Mouse (Mus musculus): Measurements from ENCODE around the gene Foxred2. TPM values are rescaled to one million over a fixed set of nuclear protein-coding genes. Genes with fewer than 3 reads are reported as not detected.

Gene Foxred2
- polyA plus RNA-seq, 1 experiment from 2014 or later, result 1.1 TPM

- WGBS, result 75% methylated on average over 4 of the region's 4 CpGs
- H3K4me2 ChIP-seq, result no peak overlapping the region
- H3K9ac ChIP-seq, result no peak overlapping the region
- no peaks in the 10 kb centered on the region for H3K4me1 ChIP-seq (replicated peaks)
- no peaks in the 10 kb centered on the region for H3K27me3 ChIP-seq (replicated peaks)
- no peak for ATAC-seq (ENCODE audit: insufficient number of reproducible peaks, low FRiP score)
- no peak overlapping the region for H3K27ac ChIP-seq (ENCODE audit: poor library complexity, severe bottlenecking)
- H3K9me3 ChIP-seq (replicated peaks), result no peaks in the 10 kb centered on the region
- no peaks in the 10 kb centered on the region for H3K36me3 ChIP-seq
- no peak overlapping the region for H3K4me3 ChIP-seq
Observed at GRCm38 (mm10) chr15:77945711-77946110, 10.8 kb downstream of the Foxred2 start.

GRCm38 (mm10) chr15:77941563-77941962 is 15.0 kb downstream of the Foxred2 start:
- ATAC-seq (ENCODE audit: insufficient number of reproducible peaks, low FRiP score), result no peak
- 0 out of 2 replicates have a peak, but pooled peaks cover 3% of the 10 kb centered on the region for H3K27me3 ChIP-seq (replicated peaks)
- no peak overlapping the region for H3K4me3 ChIP-seq
- H3K36me3 ChIP-seq, result no peaks in the 10 kb centered on the region
- H3K4me1 ChIP-seq (replicated peaks), result 0 out of 2 replicates have a peak, but pooled peaks cover 2% of the 10 kb centered on the region
- no peak overlapping the region for H3K4me2 ChIP-seq
- H3K27ac ChIP-seq (ENCODE audit: poor library complexity, severe bottlenecking), result no peak overlapping the region
- WGBS, result 67% methylated on average over 3 of the region's 3 CpGs
- H3K9me3 ChIP-seq (replicated peaks), result no peaks in the 10 kb centered on the region
- no peak overlapping the region for H3K9ac ChIP-seq

- no peaks in the 10 kb centered on the region for H3K36me3 ChIP-seq
- H3K9ac ChIP-seq, result no peak overlapping the region
- no peak overlapping the region for H3K4me2 ChIP-seq
- H3K4me3 ChIP-seq, result no peak overlapping the region
- no peak overlapping the region for H3K27ac ChIP-seq (ENCODE audit: poor library complexity, severe bottlenecking)
- peaks cover 6% of the 10 kb centered on the region; the same call in 1 of the 2 replicates for H3K27me3 ChIP-seq (replicated peaks)
- H3K9me3 ChIP-seq (replicated peaks), result no peaks in the 10 kb centered on the region
- H3K4me1 ChIP-seq (replicated peaks), result peaks cover 4% of the 10 kb centered on the region
- no peak for ATAC-seq (ENCODE audit: insufficient number of reproducible peaks, low FRiP score)
- WGBS, result 71% methylated on average over 5 of the region's 5 CpGs
Observed at GRCm38 (mm10) chr15:77938516-77938915, 18.0 kb downstream of the Foxred2 start.

GRCm38 (mm10) chr15:77935673-77936375 is 20.7 kb downstream of the Foxred2 start:
- H3K27me3 ChIP-seq (replicated peaks), result peaks cover 6% of the 10 kb centered on the region; the same call in 1 of the 2 replicates
- no peaks in the 10 kb centered on the region for H3K36me3 ChIP-seq
- no peak overlapping the region for H3K27ac ChIP-seq (ENCODE audit: poor library complexity, severe bottlenecking)
- no peak overlapping the region for H3K4me3 ChIP-seq
- peaks cover 14% of the 10 kb centered on the region for H3K4me1 ChIP-seq (replicated peaks)
- H3K4me2 ChIP-seq, result no peak overlapping the region
- no peak for ATAC-seq (ENCODE audit: insufficient number of reproducible peaks, low FRiP score)
- no peak overlapping the region for H3K9ac ChIP-seq
- 74% methylated on average over 14 of the region's 14 CpGs for WGBS
- no peaks in the 10 kb centered on the region for H3K9me3 ChIP-seq (replicated peaks)

- Histone ChIP-seq H3K4me3 (no peak overlapping the region), H3K27me3 (replicated peaks) (peaks cover 6% of the 10 kb centered on the region; the same call in 1 of the 2 replicates), H3K9ac (no peak overlapping the region), H3K9me3 (replicated peaks) (no peaks in the 10 kb centered on the region), H3K36me3 (no peaks in the 10 kb centered on the region), H3K4me1 (replicated peaks) (peaks cover 17% of the 10 kb centered on the region), H3K27ac (ENCODE audit: poor library complexity, severe bottlenecking) (no peak overlapping the region), H3K4me2 (no peak overlapping the region)
- ATAC-seq (ENCODE audit: insufficient number of reproducible peaks, low FRiP score), result no peak
- 66% methylated on average over 5 of the region's 5 CpGs for WGBS
Observed at GRCm38 (mm10) chr15:77934968-77935367, 21.6 kb downstream of the Foxred2 start.

GRCm38 (mm10) chr15:77934326-77934725 is 22.2 kb downstream of the Foxred2 start:
- WGBS, result 67% methylated on average over 11 of the region's 11 CpGs
- Histone ChIP-seq H3K4me3 (no peak overlapping the region), H3K9me3 (replicated peaks) (no peaks in the 10 kb centered on the region), H3K27me3 (replicated peaks) (peaks cover 6% of the 10 kb centered on the region; the same call in 1 of the 2 replicates), H3K27ac (ENCODE audit: poor library complexity, severe bottlenecking) (no peak overlapping the region), H3K4me2 (no peak overlapping the region), H3K9ac (no peak overlapping the region), H3K4me1 (replicated peaks) (peaks cover 23% of the 10 kb centered on the region), H3K36me3 (no peaks in the 10 kb centered on the region)
- no peak for ATAC-seq (ENCODE audit: insufficient number of reproducible peaks, low FRiP score)

- Histone ChIP-seq H3K9ac (no peak overlapping the region), H3K9me3 (replicated peaks) (no peaks in the 10 kb centered on the region), H3K27me3 (replicated peaks) (peaks cover 6% of the 10 kb centered on the region; the same call in 1 of the 2 replicates), H3K36me3 (no peaks in the 10 kb centered on the region), H3K4me2 (peak overlapping the region; percentile 9; the same call in 1 of the 2 replicates), H3K4me3 (no peak overlapping the region), H3K27ac (ENCODE audit: poor library complexity, severe bottlenecking) (no peak overlapping the region), H3K4me1 (replicated peaks) (peaks cover 24% of the 10 kb centered on the region)
- ATAC-seq (ENCODE audit: insufficient number of reproducible peaks, low FRiP score), result peak; percentile 40
- 1% methylated on average over 14 of the region's 14 CpGs for WGBS
Observed at GRCm38 (mm10) chr15:77933770-77934169, 22.8 kb downstream of the Foxred2 start.

- Histone ChIP-seq H3K9ac (no peak overlapping the region), H3K4me3 (no peak overlapping the region), H3K27ac (ENCODE audit: poor library complexity, severe bottlenecking) (no peak overlapping the region), H3K4me2 (0 out of 2 replicates have a peak overlapping the region, but pooled peaks have one; percentile 9), H3K9me3 (replicated peaks) (no peaks in the 10 kb centered on the region), H3K27me3 (replicated peaks) (peaks cover 6% of the 10 kb centered on the region; the same call in 1 of the 2 replicates), H3K36me3 (no peaks in the 10 kb centered on the region), H3K4me1 (replicated peaks) (peaks cover 24% of the 10 kb centered on the region)
- WGBS, result 66% methylated on average over 3 of the region's 3 CpGs
- no peak for ATAC-seq (ENCODE audit: insufficient number of reproducible peaks, low FRiP score)
Observed at GRCm38 (mm10) chr15:77933222-77933621, 23.3 kb downstream of the Foxred2 start.

GRCm38 (mm10) chr15:77931689-77932016 is 24.9 kb downstream of the Foxred2 start:
- ATAC-seq (ENCODE audit: insufficient number of reproducible peaks, low FRiP score), result no peak
- H3K4me2 ChIP-seq, result no peak overlapping the region
- H3K27ac ChIP-seq (ENCODE audit: poor library complexity, severe bottlenecking), result no peak overlapping the region
- 38% methylated on average over 6 of the region's 6 CpGs for WGBS
- peaks cover 9% of the 10 kb centered on the region for H3K36me3 ChIP-seq
- no peaks in the 10 kb centered on the region for H3K9me3 ChIP-seq (replicated peaks)
- H3K4me3 ChIP-seq, result no peak overlapping the region
- H3K27me3 ChIP-seq (replicated peaks), result peaks cover 3% of the 10 kb centered on the region; the same call in 1 of the 2 replicates
- H3K9ac ChIP-seq, result 0 out of 2 replicates have a peak overlapping the region, but pooled peaks have one; percentile 33
- peaks cover 33% of the 10 kb centered on the region for H3K4me1 ChIP-seq (replicated peaks)

- 0 out of 2 replicates have a peak overlapping the region, but pooled peaks have one; percentile 33 for H3K9ac ChIP-seq
- no peak overlapping the region for H3K4me2 ChIP-seq
- H3K27me3 ChIP-seq (replicated peaks), result peaks cover 3% of the 10 kb centered on the region; the same call in 1 of the 2 replicates
- H3K27ac ChIP-seq (ENCODE audit: poor library complexity, severe bottlenecking), result no peak overlapping the region
- ATAC-seq (ENCODE audit: insufficient number of reproducible peaks, low FRiP score), result no peak
- peaks cover 13% of the 10 kb centered on the region for H3K36me3 ChIP-seq
- H3K4me1 ChIP-seq (replicated peaks), result peaks cover 33% of the 10 kb centered on the region
- no peaks in the 10 kb centered on the region for H3K9me3 ChIP-seq (replicated peaks)
- no peak overlapping the region for H3K4me3 ChIP-seq
- 59% methylated on average over 6 of the region's 6 CpGs for WGBS
Observed at GRCm38 (mm10) chr15:77930986-77931688, 25.4 kb downstream of the Foxred2 start.

- H3K27ac ChIP-seq (ENCODE audit: poor library complexity, severe bottlenecking), result no peak overlapping the region
- peaks cover 22% of the 10 kb centered on the region for H3K36me3 ChIP-seq
- peaks cover 3% of the 10 kb centered on the region; the same call in 1 of the 2 replicates for H3K27me3 ChIP-seq (replicated peaks)
- H3K4me3 ChIP-seq, result peak overlapping the region; percentile 70
- peak overlapping the region; percentile 78 for H3K4me2 ChIP-seq
- no peaks in the 10 kb centered on the region for H3K9me3 ChIP-seq (replicated peaks)
- H3K4me1 ChIP-seq (replicated peaks), result peaks cover 33% of the 10 kb centered on the region
- 54% methylated on average over 8 of the region's 8 CpGs for WGBS
- no peak for ATAC-seq (ENCODE audit: insufficient number of reproducible peaks, low FRiP score)
- peak overlapping the region; percentile 79 for H3K9ac ChIP-seq
Observed at GRCm38 (mm10) chr15:77929804-77930203, 26.7 kb downstream of the Foxred2 start.

Measured in heart, embryonic 12.5 days (tissue).